Mouse (Mus musculus): ENCODE results near the gene Casp14. TPM values are rescaled to one million over a fixed set of nuclear protein-coding genes. Genes with fewer than 3 reads are reported as not detected.

The Casp14 gene
- polyA plus RNA-seq (2012; rRNA removed): not detected in 2 replicates

GRCm38 (mm10) chr10:78718056-78718455 is at the start of gene Casp14:
Gene Casp14, minus strand, starts transcription at chr10:78718294.
- Histone ChIP-seq H3K27ac (ENCODE audit: control insufficient read depth, insufficient read depth, low read depth, low read length) (no peak within 1 kb of the TSS), H3K27me3 (ENCODE audit: control insufficient read depth, insufficient read depth, low read length) (no peaks in the 10 kb centered on the region), H3K4me1 (ENCODE audit: control insufficient read depth, insufficient read depth, low read length) (peaks cover 6% of the 10 kb centered on the region), H3K4me3 (ENCODE audit: control insufficient read depth, low read depth, low read length) (no peak within 1 kb of the TSS), H3K36me3 (ENCODE audit: control insufficient read depth, insufficient read depth, low read length) (no peaks in the 10 kb centered on the region)
- TF ChIP-seq CTCF (IDR thresholded peaks at IDR 0.05; ENCODE audit: control insufficient read depth, insufficient read depth, insufficient replicate concordance, low read depth, low read length): no peak
- TF ChIP-seq POLR2A (IDR thresholded peaks at IDR 0.05; ENCODE audit: control insufficient read depth, low read depth, low read length): no peak

- 0 out of 2 replicates have a peak, but pooled peaks cover 3% of the 10 kb centered on the region for H3K4me1 ChIP-seq (ENCODE audit: control insufficient read depth, insufficient read depth, low read length)
- H3K27me3 ChIP-seq (ENCODE audit: control insufficient read depth, insufficient read depth, low read length): no peaks in the 10 kb centered on the region
- H3K4me3 ChIP-seq (ENCODE audit: control insufficient read depth, low read depth, low read length): no peak overlapping the region
- H3K27ac ChIP-seq (ENCODE audit: control insufficient read depth, insufficient read depth, low read depth, low read length): no peak overlapping the region
- TF ChIP-seq CTCF (IDR thresholded peaks at IDR 0.05; ENCODE audit: control insufficient read depth, insufficient read depth, insufficient replicate concordance, low read depth, low read length) (no peak), POLR2A (IDR thresholded peaks at IDR 0.05; ENCODE audit: control insufficient read depth, low read depth, low read length) (no peak)
- no peaks in the 10 kb centered on the region for H3K36me3 ChIP-seq (ENCODE audit: control insufficient read depth, insufficient read depth, low read length)
Measured at GRCm38 (mm10) chr10:78765570-78765969, 47.5 kb upstream of the Casp14 start.

DNA sequence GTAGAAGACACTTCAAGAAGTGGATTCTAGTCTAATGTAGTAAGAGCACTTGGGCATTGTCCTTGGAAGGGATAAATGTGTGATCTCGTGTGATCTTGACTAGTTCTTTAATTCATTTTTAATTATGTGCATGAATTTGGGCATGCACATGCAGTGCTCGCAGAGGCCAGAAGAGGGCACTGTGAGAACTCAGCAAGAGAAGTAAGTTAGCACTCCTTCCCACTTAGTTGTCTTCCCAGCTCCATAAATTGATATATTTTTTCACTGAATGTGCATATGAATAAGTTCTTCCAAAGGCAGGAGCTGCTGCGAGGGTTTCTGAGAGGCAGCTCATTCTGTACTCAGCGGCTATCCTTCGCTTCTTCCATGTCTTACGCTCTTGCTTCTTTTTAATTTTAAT is 37.9 kb upstream of the Casp14 start:
- peak; percentile 42; the same call in 1 of the 2 replicates for TF ChIP-seq CTCF (IDR thresholded peaks at IDR 0.05; ENCODE audit: control insufficient read depth, insufficient read depth, insufficient replicate concordance, low read depth, low read length)
- TF ChIP-seq POLR2A (IDR thresholded peaks at IDR 0.05; ENCODE audit: control insufficient read depth, low read depth, low read length): no peak
- Histone ChIP-seq H3K4me3 (ENCODE audit: control insufficient read depth, low read depth, low read length) (no peak overlapping the region), H3K36me3 (ENCODE audit: control insufficient read depth, insufficient read depth, low read length) (no peaks in the 10 kb centered on the region), H3K4me1 (ENCODE audit: control insufficient read depth, insufficient read depth, low read length) (peaks cover 7% of the 10 kb centered on the region), H3K27me3 (ENCODE audit: control insufficient read depth, insufficient read depth, low read length) (no peaks in the 10 kb centered on the region), H3K27ac (ENCODE audit: control insufficient read depth, insufficient read depth, low read depth, low read length) (no peak overlapping the region)

GRCm38 (mm10) chr10:78752452-78753191 is 34.5 kb upstream of the Casp14 start, which contains the start of gene Ccdc105:
Gene Ccdc105, minus strand, starts transcription at chr10:78753065.
- Histone ChIP-seq H3K36me3 (ENCODE audit: control insufficient read depth, insufficient read depth, low read length) (no peaks in the 10 kb centered on the region), H3K4me1 (ENCODE audit: control insufficient read depth, insufficient read depth, low read length) (peaks cover 17% of the 10 kb centered on the region), H3K27me3 (ENCODE audit: control insufficient read depth, insufficient read depth, low read length) (no peaks in the 10 kb centered on the region), H3K27ac (ENCODE audit: control insufficient read depth, insufficient read depth, low read depth, low read length) (peak within 1 kb of the TSS; percentile 81), H3K4me3 (ENCODE audit: control insufficient read depth, low read depth, low read length) (peak within 1 kb of the TSS; percentile 82)
- TF ChIP-seq POLR2A (IDR thresholded peaks at IDR 0.05; ENCODE audit: control insufficient read depth, low read depth, low read length) (peak; percentile 72), CTCF (IDR thresholded peaks at IDR 0.05; ENCODE audit: control insufficient read depth, insufficient read depth, insufficient replicate concordance, low read depth, low read length) (no peak)

- TF ChIP-seq CTCF (IDR thresholded peaks at IDR 0.05; ENCODE audit: control insufficient read depth, insufficient read depth, insufficient replicate concordance, low read depth, low read length) (no peak), POLR2A (IDR thresholded peaks at IDR 0.05; ENCODE audit: control insufficient read depth, low read depth, low read length) (no peak)
- Histone ChIP-seq H3K27me3 (ENCODE audit: control insufficient read depth, insufficient read depth, low read length) (no peaks in the 10 kb centered on the region), H3K4me1 (ENCODE audit: control insufficient read depth, insufficient read depth, low read length) (peaks cover 19% of the 10 kb centered on the region), H3K4me3 (ENCODE audit: control insufficient read depth, low read depth, low read length) (peak overlapping the region; percentile 36), H3K36me3 (ENCODE audit: control insufficient read depth, insufficient read depth, low read length) (no peaks in the 10 kb centered on the region), H3K27ac (ENCODE audit: control insufficient read depth, insufficient read depth, low read depth, low read length) (no peak overlapping the region)
Measured at GRCm38 (mm10) chr10:78748946-78749345, 30.9 kb upstream of the Casp14 start.

GRCm38 (mm10) chr10:78748161-78748560 is 30.1 kb upstream of the Casp14 start:
- Histone ChIP-seq H3K27ac (ENCODE audit: control insufficient read depth, insufficient read depth, low read depth, low read length) (no peak overlapping the region), H3K27me3 (ENCODE audit: control insufficient read depth, insufficient read depth, low read length) (no peaks in the 10 kb centered on the region), H3K36me3 (ENCODE audit: control insufficient read depth, insufficient read depth, low read length) (no peaks in the 10 kb centered on the region), H3K4me1 (ENCODE audit: control insufficient read depth, insufficient read depth, low read length) (peaks cover 19% of the 10 kb centered on the region), H3K4me3 (ENCODE audit: control insufficient read depth, low read depth, low read length) (peak overlapping the region; percentile 36)
- TF ChIP-seq POLR2A (IDR thresholded peaks at IDR 0.05; ENCODE audit: control insufficient read depth, low read depth, low read length): no peak
- TF ChIP-seq CTCF (IDR thresholded peaks at IDR 0.05; ENCODE audit: control insufficient read depth, insufficient read depth, insufficient replicate concordance, low read depth, low read length): no peak

DNA sequence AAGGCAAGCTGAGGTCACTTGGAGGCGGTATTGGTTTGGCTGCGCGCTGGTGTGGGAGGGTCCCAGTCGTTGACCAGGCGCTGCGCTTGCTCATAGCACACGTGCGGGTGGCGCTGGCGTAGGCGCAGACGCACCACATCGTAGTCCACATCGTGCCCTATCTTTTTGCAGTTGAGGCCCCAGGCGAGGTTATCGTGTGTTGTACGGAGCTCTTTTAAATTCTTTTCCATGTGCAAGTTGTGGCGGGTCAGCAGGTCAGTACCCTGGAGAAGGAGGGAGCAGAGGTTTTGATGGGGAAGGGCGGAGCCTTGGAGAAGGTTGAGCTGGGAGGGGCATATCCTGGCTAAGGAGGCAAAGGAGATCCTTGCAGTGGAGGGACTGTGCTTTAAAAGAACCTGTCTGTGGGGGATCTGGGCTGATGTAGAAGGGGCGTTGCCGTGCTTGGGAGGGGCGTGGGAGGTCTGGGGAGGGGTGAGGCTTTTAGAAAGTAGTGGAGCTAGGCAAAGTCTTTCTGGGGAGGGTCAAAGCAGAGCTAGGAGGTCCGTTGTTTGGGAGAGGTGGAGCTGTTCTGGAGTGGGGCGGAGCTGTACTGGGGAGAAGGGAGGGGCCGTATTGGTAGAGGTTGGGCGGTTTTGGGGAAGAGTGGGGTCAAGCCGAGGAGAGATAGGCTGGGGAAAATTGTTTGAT is 29.1 kb upstream of the Casp14 start:
- TF ChIP-seq CTCF (IDR thresholded peaks at IDR 0.05; ENCODE audit: control insufficient read depth, insufficient read depth, insufficient replicate concordance, low read depth, low read length): no peak
- TF ChIP-seq POLR2A (IDR thresholded peaks at IDR 0.05; ENCODE audit: control insufficient read depth, low read depth, low read length): no peak
- Histone ChIP-seq H3K27ac (ENCODE audit: control insufficient read depth, insufficient read depth, low read depth, low read length) (no peak overlapping the region), H3K4me3 (ENCODE audit: control insufficient read depth, low read depth, low read length) (no peak overlapping the region)

More for the DNA sequence above, 29.1 kb upstream of the Casp14 start:
- H3K27me3 ChIP-seq (ENCODE audit: control insufficient read depth, insufficient read depth, low read length): no peaks in the 10 kb centered on the region
- H3K36me3 ChIP-seq (ENCODE audit: control insufficient read depth, insufficient read depth, low read length): no peaks in the 10 kb centered on the region
- H3K4me1 ChIP-seq (ENCODE audit: control insufficient read depth, insufficient read depth, low read length): peaks cover 18% of the 10 kb centered on the region

All from testis, adult 2 months (tissue).